Mouse (Mus musculus) hematopoietic multipotent progenitor cell, adult 10-12 weeks (in vitro differentiated cells): Measurements from ENCODE around the gene Oosp1. TPM values are rescaled to one million over a fixed set of nuclear protein-coding genes. Genes with fewer than 3 reads are reported as not detected.

Experiments
- polyA plus RNA-seq: library from polyadenylated mRNA; stranded (reverse); fragments of >175 nt; gene quantifications from 2 replicates; pipeline ENCODE4 v1.2.3, GENCODE M21; 2012; ENCODE audit warnings: low replicate concordance

Oosp1 gene
- 0.17 and 0.20 TPM in 2 replicates for polyA plus RNA-seq

GRCm38 (mm10) chr19:11690839-11691238, at the start of gene Oosp1:
TSS of gene Oosp1 (minus strand) at chr19:11691150.

GRCm38 (mm10) chr19:11696755-11697154, 5.8 kb upstream of the Oosp1 start, which contains the start of gene Oosp3:
TSS of gene Oosp3 (plus strand) at chr19:11697055.

GRCm38 (mm10) chr19:11660459-11660858, 30.5 kb downstream of the Oosp1 start, which contains the start of gene Oosp2:
TSS of gene Oosp2 (minus strand) at chr19:11660559.

GRCm38 (mm10) chr19:11640732-11641131, 50.2 kb downstream of the Oosp1 start, which contains the start of gene Ms4a3:
TSS of gene Ms4a3 (minus strand) at chr19:11640851.

GRCm38 (mm10) chr19:11623551-11623950, 67.4 kb downstream of the Oosp1 start, which contains the start of gene Ms4a2:
TSS of gene Ms4a2 (minus strand) at chr19:11623719.

Other genes with a start within 250 kb of the Oosp1 start
- 75.3 and 75.9 TPM in 2 replicates for gene Ms4a4b, start 247.6 kb downstream of the Oosp1 start, polyA plus RNA-seq
- gene Ms4a6c, start 221.8 kb downstream of the Oosp1 start, polyA plus RNA-seq, result 5.7 and 8.1 TPM in 2 replicates
- 1.1 and 8.0 TPM in 2 replicates for gene Gm8369, start 205.2 kb downstream of the Oosp1 start, polyA plus RNA-seq
- 15.2 and 18.3 TPM in 2 replicates for gene Ms4a6b, start 174.6 kb downstream of the Oosp1 start, polyA plus RNA-seq
- 0.22 TPM in 1 of 2 replicates, not detected in the other for gene Ms4a4d, start 154.3 kb downstream of the Oosp1 start, polyA plus RNA-seq
- 2.6 and 2.9 TPM in 2 replicates for gene Ms4a6d, start 86.3 kb downstream of the Oosp1 start, polyA plus RNA-seq
- 0.08 and 0.22 TPM in 2 replicates for gene Ms4a2, start 67.4 kb downstream of the Oosp1 start, polyA plus RNA-seq
- 0.11 TPM in 1 of 2 replicates, not detected in the other for gene Ms4a3, start 50.3 kb downstream of the Oosp1 start, polyA plus RNA-seq
- gene Oosp2, start 30.6 kb downstream of the Oosp1 start, polyA plus RNA-seq, result not detected in 2 replicates
- gene Oosp3, start 5.9 kb upstream of the Oosp1 start, polyA plus RNA-seq, result not detected in 2 replicates
- gene Gif, start 56.4 kb upstream of the Oosp1 start, polyA plus RNA-seq, result not detected in 2 replicates
- 0.78 and 12.6 TPM in 2 replicates for gene Mrpl16, start 79.2 kb upstream of the Oosp1 start, polyA plus RNA-seq
- 3.0 and 10.9 TPM in 2 replicates for gene Stx3, start 128.3 kb upstream of the Oosp1 start, polyA plus RNA-seq
- not detected in 2 replicates for gene Olfr1417, start 148.1 kb upstream of the Oosp1 start, polyA plus RNA-seq
- not detected in 2 replicates for gene Olfr1418, start 169.9 kb upstream of the Oosp1 start, polyA plus RNA-seq
- gene Olfr1419, start 184.0 kb upstream of the Oosp1 start, polyA plus RNA-seq, result not detected in 2 replicates
- gene Olfr1420, start 195.4 kb upstream of the Oosp1 start, polyA plus RNA-seq, result not detected in 2 replicates
- 10.1 and 15.0 TPM in 2 replicates for gene Patl1, start 221.2 kb upstream of the Oosp1 start, polyA plus RNA-seq